Mouse (Mus musculus) limb, embryonic 12.5 days (tissue): Measurements from ENCODE around the gene Rxra. TPM values are rescaled to one million over a fixed set of nuclear protein-coding genes. Genes with fewer than 3 reads are reported as not detected.

ENCODE experiments used
- ATAC-seq: fragments of 200-750 bp; cut with Nextera tagmentation; 2 replicates; pipeline ENCODE4 v1.8.0; 2017; ENCODE audit warnings: low read depth, moderate TSS enrichment; ENCODE audit not compliant: insufficient number of reproducible peaks, insufficient read depth, low FRiP score, low TSS enrichment
- H3K27ac ChIP-seq: fragments of 300-500 bp; sonication (generic); 2 replicates; pipeline ENCODE4 v1.5.1; 2016; ENCODE audit warnings: mild to moderate bottlenecking, moderate library complexity
- H3K27me3 ChIP-seq: fragments of 300-500 bp; sonication (generic); 2 replicates; pipeline ENCODE4 v1.6.1; 2016; ENCODE audit warnings: mild to moderate bottlenecking, moderate library complexity
- H3K36me3 ChIP-seq: fragments of 300-500 bp; sonication (generic); 2 replicates; pipeline ENCODE4 v1.6.1; 2016; ENCODE audit warnings: mild to moderate bottlenecking, moderate library complexity
- H3K4me1 ChIP-seq: fragments of 300-500 bp; sonication (generic); replicated peaks from 2 replicates; pipeline ENCODE4 v1.6.1; 2016
- H3K4me2 ChIP-seq: fragments of 300-500 bp; sonication (generic); 2 replicates; pipeline ENCODE4 v1.6.1; 2016; ENCODE audit warnings: mild to moderate bottlenecking, moderate library complexity
- H3K4me3 ChIP-seq: fragments of 300-500 bp; sonication (generic); replicated peaks from 2 replicates; pipeline ENCODE4 v1.5.1; 2016; ENCODE audit warnings: mild to moderate bottlenecking
- H3K9ac ChIP-seq: fragments of 300-500 bp; sonication (generic); replicated peaks from 2 replicates; pipeline ENCODE4 v1.6.1; 2016; ENCODE audit warnings: mild to moderate bottlenecking, moderate library complexity
- H3K9me3 ChIP-seq: fragments of 300-500 bp; sonication (generic); 2 replicates; pipeline ENCODE4 v1.6.1; 2016; ENCODE audit warnings: mild to moderate bottlenecking, moderate library complexity
- WGBS: fragments of 180-500 bp; shearing (Covaris S2); methylation state at CpG from one replicate; pipeline ENCODE4 v1.1.7; 2016; 5-methylcytosine and 5-hydroxymethylcytosine counted together
- polyA plus RNA-seq: library from polyadenylated mRNA; unstranded; fragments of >200 nt; fragmentation: Nextera tagmentation; extraction: Ambion mirVana; gene quantifications from 2 replicates; pipeline ENCODE4 v1.2.1, GENCODE M21; 2016

Rxra gene
- polyA plus RNA-seq, 1 experiment from 2014 or later: 15.3 TPM

DNA sequence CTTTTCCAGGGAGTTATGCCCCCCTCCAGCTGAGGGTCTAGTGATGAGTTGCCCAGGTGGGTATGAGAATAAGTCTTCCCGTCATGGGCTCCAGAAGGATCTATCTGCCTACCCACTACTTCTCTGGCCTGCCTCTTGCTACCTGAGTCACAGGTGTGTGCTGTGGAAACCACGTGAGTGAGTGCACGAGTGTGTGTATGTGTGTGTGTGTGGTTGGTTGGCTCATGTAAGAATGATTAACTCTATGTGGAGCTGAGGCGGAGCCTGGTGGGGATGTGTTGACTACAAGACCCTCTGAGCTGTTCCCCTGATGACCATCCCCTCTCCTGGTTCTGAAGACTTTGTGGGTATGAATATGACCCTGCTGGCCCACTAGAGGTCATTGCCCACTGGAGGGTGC lies 9.7 kb downstream of the Rxra start:
- H3K36me3 ChIP-seq: no peaks in the 10 kb centered on the region
- H3K27me3 ChIP-seq: no peaks in the 10 kb centered on the region
- no peak for ATAC-seq
- no peak overlapping the region for H3K9ac ChIP-seq
- H3K4me3 ChIP-seq: no peak overlapping the region
- 88% methylated on average over 4 of the region's 4 CpGs for WGBS
- peaks cover 83% of the 10 kb centered on the region for H3K4me1 ChIP-seq
- H3K27ac ChIP-seq: no peak overlapping the region
- no peak overlapping the region for H3K4me2 ChIP-seq
- no peaks in the 10 kb centered on the region for H3K9me3 ChIP-seq

GRCm38 (mm10) chr2:27686335-27686734 lies 10.1 kb downstream of the Rxra start:
- Histone ChIP-seq H3K4me1 (peaks cover 83% of the 10 kb centered on the region), H3K9me3 (no peaks in the 10 kb centered on the region), H3K4me3 (no peak overlapping the region), H3K9ac (0 out of 2 replicates have a peak overlapping the region, but pooled peaks have one; percentile 23), H3K4me2 (no peak overlapping the region), H3K27ac (no peak overlapping the region; the same call in 1 of the 2 replicates), H3K36me3 (no peaks in the 10 kb centered on the region), H3K27me3 (no peaks in the 10 kb centered on the region)
- ATAC-seq: no peak
- WGBS: 97% methylated on average over 2 of the region's 2 CpGs

DNA sequence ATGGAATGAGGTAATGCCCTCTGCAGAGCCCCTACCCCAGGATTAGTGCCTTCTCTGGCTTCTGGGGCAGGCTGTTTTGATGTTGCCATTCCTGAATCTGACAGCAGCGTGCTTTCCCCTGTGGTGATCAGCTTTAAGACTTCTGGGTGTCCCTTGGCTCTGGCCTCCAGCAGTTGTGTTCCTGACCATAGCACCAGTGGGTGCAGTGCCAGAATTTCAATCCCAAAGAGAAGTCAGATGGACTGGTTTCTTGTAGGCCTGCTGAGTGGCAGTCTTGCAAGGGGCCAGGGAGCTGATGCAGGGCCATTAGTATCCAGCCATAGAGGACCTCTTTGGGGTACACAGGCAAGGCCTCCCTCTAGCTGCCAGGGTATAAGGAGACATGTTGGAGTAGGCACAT lies 10.8 kb downstream of the Rxra start:
- no peak for ATAC-seq
- Histone ChIP-seq H3K4me2 (no peak overlapping the region), H3K27me3 (no peaks in the 10 kb centered on the region), H3K9me3 (no peaks in the 10 kb centered on the region), H3K4me3 (no peak overlapping the region), H3K9ac (no peak overlapping the region), H3K27ac (no peak overlapping the region; the same call in 1 of the 2 replicates), H3K4me1 (peaks cover 83% of the 10 kb centered on the region), H3K36me3 (no peaks in the 10 kb centered on the region)
- WGBS: 21% methylated on average over 1 of the region's 1 CpGs

GRCm38 (mm10) chr2:27687973-27688372 lies 11.7 kb downstream of the Rxra start:
- Histone ChIP-seq H3K4me2 (no peak overlapping the region), H3K27ac (no peak overlapping the region), H3K4me1 (peaks cover 80% of the 10 kb centered on the region), H3K9me3 (no peaks in the 10 kb centered on the region), H3K9ac (no peak overlapping the region), H3K36me3 (no peaks in the 10 kb centered on the region), H3K27me3 (no peaks in the 10 kb centered on the region), H3K4me3 (no peak overlapping the region)
- no peak for ATAC-seq
- WGBS: 88% methylated on average over 5 of the region's 5 CpGs

DNA sequence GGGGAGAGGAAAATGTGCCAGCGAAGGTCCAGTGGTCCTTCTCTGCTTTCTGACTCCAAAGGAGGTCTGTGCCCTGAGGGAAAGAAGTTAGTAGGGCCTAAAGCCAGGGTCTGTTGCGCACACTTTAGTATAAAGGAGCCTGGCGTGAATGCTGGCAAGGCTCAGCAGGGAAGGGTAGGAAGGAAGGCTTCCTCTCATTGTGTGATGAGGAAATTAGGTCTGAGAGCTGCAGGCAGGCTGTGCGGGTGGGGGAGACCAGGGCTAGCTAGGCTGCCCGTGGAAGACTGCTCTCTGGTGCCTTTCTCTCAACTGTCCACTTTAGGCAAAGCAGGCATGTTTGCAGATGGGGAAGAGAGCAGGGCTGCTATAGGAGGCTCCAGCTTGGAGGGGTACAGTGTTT lies 14.5 kb downstream of the Rxra start:
- WGBS: 47% methylated on average over 5 of the region's 5 CpGs
- peaks cover 61% of the 10 kb centered on the region for H3K4me1 ChIP-seq
- 0 out of 2 replicates have a peak overlapping the region, but pooled peaks have one; percentile 41 for H3K27ac ChIP-seq
- H3K36me3 ChIP-seq: no peaks in the 10 kb centered on the region
- no peaks in the 10 kb centered on the region for H3K27me3 ChIP-seq
- no peak overlapping the region for H3K4me3 ChIP-seq
- H3K4me2 ChIP-seq: no peak overlapping the region
- no peak for ATAC-seq
- H3K9me3 ChIP-seq: no peaks in the 10 kb centered on the region
- H3K9ac ChIP-seq: no peak overlapping the region

DNA sequence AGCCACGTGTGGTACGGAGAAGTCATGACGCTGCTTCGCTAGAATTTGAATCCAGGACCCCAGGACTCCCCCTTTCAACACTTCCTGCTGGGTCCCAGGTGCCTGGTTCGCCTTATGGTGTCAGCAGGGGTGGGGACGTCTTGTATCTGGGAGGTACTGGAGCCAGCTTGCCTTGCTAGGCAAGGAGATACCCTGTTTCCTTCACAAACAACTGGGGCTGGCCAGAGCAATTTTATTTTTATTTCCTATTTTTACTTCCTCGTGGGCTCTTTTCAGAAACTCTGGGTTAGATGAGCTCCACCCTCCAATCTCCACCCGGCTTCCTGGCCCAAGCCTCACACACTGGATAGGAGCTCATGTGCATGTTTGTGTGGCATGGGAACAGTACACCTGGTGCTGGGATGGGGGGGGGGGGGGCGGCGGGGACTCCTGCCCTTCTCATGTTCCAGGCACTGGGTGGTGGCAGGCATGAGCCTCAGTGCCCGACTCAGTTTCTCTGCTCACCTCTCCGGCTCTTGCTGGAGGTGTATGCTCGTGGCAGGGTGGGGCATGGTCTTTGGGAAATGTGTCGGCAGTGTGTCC lies 15.0 kb downstream of the Rxra start:
- 0 out of 2 replicates have a peak overlapping the region, but pooled peaks have one; percentile 41 for H3K27ac ChIP-seq
- 72% methylated on average over 14 of the region's 14 CpGs for WGBS
- H3K9me3 ChIP-seq: no peaks in the 10 kb centered on the region
- no peak for ATAC-seq
- no peak overlapping the region for H3K4me3 ChIP-seq
- H3K27me3 ChIP-seq: no peaks in the 10 kb centered on the region
- no peaks in the 10 kb centered on the region for H3K36me3 ChIP-seq
- peaks cover 56% of the 10 kb centered on the region for H3K4me1 ChIP-seq
- no peak overlapping the region for H3K4me2 ChIP-seq
- no peak overlapping the region for H3K9ac ChIP-seq

GRCm38 (mm10) chr2:27692608-27693007 lies 16.4 kb downstream of the Rxra start:
- no peak overlapping the region for H3K9ac ChIP-seq
- no peaks in the 10 kb centered on the region for H3K9me3 ChIP-seq
- H3K4me1 ChIP-seq: peaks cover 45% of the 10 kb centered on the region
- H3K27ac ChIP-seq: no peak overlapping the region
- H3K36me3 ChIP-seq: no peaks in the 10 kb centered on the region
- H3K4me3 ChIP-seq: no peak overlapping the region
- ATAC-seq: no peak
- H3K4me2 ChIP-seq: no peak overlapping the region
- WGBS: 93% methylated on average over 3 of the region's 3 CpGs
- no peaks in the 10 kb centered on the region for H3K27me3 ChIP-seq

DNA sequence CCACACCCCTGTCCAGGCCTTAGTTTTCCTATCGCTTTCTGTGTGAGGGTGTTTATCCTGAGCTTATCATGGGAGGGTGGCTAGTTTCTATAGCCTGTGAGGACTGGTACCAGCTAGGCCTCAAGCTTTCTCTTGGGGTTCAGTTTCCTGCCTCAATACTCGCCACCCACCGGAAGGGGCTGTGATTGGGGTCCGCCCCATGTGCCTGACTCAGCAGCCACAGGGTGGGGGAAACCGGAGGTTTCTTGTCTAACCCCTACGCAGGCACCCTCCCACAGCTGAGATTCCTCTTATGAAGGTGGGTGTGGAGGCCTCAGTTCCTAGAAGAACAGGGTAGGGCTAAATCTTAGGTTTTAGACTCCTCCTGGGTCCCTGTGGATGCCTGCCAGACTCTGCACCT lies 17.4 kb downstream of the Rxra start:
- no peaks in the 10 kb centered on the region for H3K27me3 ChIP-seq
- no peak for ATAC-seq
- H3K4me1 ChIP-seq: peaks cover 44% of the 10 kb centered on the region
- no peak overlapping the region for H3K4me2 ChIP-seq
- H3K36me3 ChIP-seq: no peaks in the 10 kb centered on the region
- no peaks in the 10 kb centered on the region for H3K9me3 ChIP-seq
- WGBS: 90% methylated on average over 6 of the region's 6 CpGs
- no peak overlapping the region for H3K4me3 ChIP-seq
- no peak overlapping the region for H3K9ac ChIP-seq
- no peak overlapping the region for H3K27ac ChIP-seq

DNA sequence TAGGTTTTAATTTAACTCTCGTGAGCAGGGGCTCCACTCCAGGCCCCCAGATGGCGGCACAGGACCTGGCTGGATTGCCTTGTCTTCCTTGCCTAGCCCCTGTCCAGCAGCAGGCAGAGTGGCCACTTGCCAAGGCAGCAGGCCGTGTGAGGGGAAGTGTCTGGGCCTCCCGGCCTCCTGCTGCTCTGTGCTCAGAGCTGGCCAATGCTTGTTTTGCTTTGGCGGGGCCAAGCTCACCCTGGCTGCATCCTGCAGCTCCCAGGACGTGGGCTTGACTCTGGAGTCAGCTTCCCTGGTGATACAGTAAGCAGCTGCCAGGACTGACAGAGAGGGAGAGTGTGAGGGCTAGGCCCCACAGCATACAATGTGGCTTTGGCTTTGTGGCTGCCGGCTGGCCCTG lies 23.3 kb downstream of the Rxra start:
- H3K4me1 ChIP-seq: peaks cover 63% of the 10 kb centered on the region

DNA sequence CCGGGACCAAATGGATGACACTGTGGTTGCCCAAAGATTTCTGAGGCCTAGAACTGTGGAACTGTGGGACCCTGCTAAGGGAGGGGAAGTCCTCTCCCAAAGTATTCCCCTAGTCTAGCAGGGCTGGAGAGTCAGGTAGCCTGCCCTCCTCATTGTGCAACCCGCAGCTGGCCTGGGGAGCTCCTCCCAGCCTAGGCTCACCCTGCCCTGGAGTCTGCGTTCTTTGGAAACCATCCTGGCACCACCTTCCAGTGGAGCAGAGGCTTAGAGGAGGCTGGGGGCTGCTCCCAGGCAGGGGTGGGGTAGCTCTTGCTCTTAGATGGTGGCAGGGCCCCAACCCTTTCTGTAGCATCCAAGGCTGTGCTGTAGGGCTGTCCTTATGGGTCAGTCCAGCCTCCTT lies 26.0 kb downstream of the Rxra start:
- Histone ChIP-seq H3K36me3 (no peaks in the 10 kb centered on the region), H3K4me1 (peaks cover 68% of the 10 kb centered on the region), H3K27me3 (no peaks in the 10 kb centered on the region), H3K9me3 (no peaks in the 10 kb centered on the region), H3K27ac (0 out of 2 replicates have a peak overlapping the region, but pooled peaks have one; percentile 37), H3K4me2 (no peak overlapping the region), H3K9ac (no peak overlapping the region), H3K4me3 (no peak overlapping the region)
- no peak for ATAC-seq
- WGBS: 67% methylated on average over 3 of the region's 3 CpGs

More for the DNA sequence above, 23.3 kb downstream of the Rxra start:
- no peaks in the 10 kb centered on the region for H3K9me3 ChIP-seq
- no peaks in the 10 kb centered on the region for H3K27me3 ChIP-seq
- ATAC-seq: no peak
- H3K9ac ChIP-seq: peak overlapping the region; percentile 42; the same call in 1 of the 2 replicates
- H3K4me3 ChIP-seq: no peak overlapping the region
- peak overlapping the region; percentile 23; the same call in 1 of the 2 replicates for H3K4me2 ChIP-seq
- WGBS: 9% methylated on average over 7 of the region's 7 CpGs
- peak overlapping the region; percentile 80 for H3K27ac ChIP-seq
- H3K36me3 ChIP-seq: no peaks in the 10 kb centered on the region

- Histone ChIP-seq H3K4me3 (no peak overlapping the region), H3K4me1 (peaks cover 66% of the 10 kb centered on the region), H3K36me3 (no peaks in the 10 kb centered on the region; the same call in 1 of the 2 replicates), H3K27me3 (no peaks in the 10 kb centered on the region), H3K27ac (peak overlapping the region; percentile 35; the same call in 1 of the 2 replicates), H3K4me2 (no peak overlapping the region), H3K9me3 (no peaks in the 10 kb centered on the region), H3K9ac (no peak overlapping the region)
- 76% methylated on average over 10 of the region's 10 CpGs for WGBS
- ATAC-seq: no peak
Measured at GRCm38 (mm10) chr2:27702904-27703666, 26.8 kb downstream of the Rxra start.
